Mouse (Mus musculus): Measurements from ENCODE around the gene Mier2.

- no peak for TF ChIP-seq MAX (IDR thresholded peaks at IDR 0.05; ENCODE audit: low read depth)
- TF ChIP-seq CEBPB (IDR thresholded peaks at IDR 0.05; ENCODE audit: insufficient read depth, poor library complexity, severe bottlenecking), result no peak
- TF ChIP-seq POLR2A (IDR thresholded peaks at IDR 0.05; ENCODE audit: insufficient read length, low read depth), result no peak
- no peak for TF ChIP-seq MYOG (IDR thresholded peaks at IDR 0.05; ENCODE audit: control insufficient read depth in 1 of 3, insufficient read depth in 1 of 3, insufficient read length in 2 of 3, low read depth in 2 of 3)
- TF ChIP-seq USF1 (IDR thresholded peaks at IDR 0.05; ENCODE audit: low read depth), result no peak
- TF ChIP-seq MYOD1 (IDR thresholded peaks at IDR 0.05; ENCODE audit: control insufficient read depth in 1 of 3, insufficient read length in 2 of 3, low read depth in 2 of 3), result no peak
- no peak for TF ChIP-seq TCF12 (IDR thresholded peaks at IDR 0.05; ENCODE audit: insufficient read depth, poor library complexity, severe bottlenecking)
- no peak for TF ChIP-seq POLR2AphosphoS2 (IDR thresholded peaks at IDR 0.05; ENCODE audit: insufficient read length, low read depth)
- no peak for TF ChIP-seq TCF3 (IDR thresholded peaks at IDR 0.05; ENCODE audit: insufficient read length, low read depth)
Observed at GRCm38 (mm10) chr10:79577376-79577775, 22.4 kb upstream of the Mier2 start.
